Mouse (Mus musculus) forebrain, embryonic 11.5 days (tissue): ENCODE results near the gene Rab26. TPM values are rescaled to one million over a fixed set of nuclear protein-coding genes. Genes with fewer than 3 reads are reported as not detected.

Experiments
- ATAC-seq: fragments of 200-750 bp; cut with Nextera tagmentation; replicated peaks from 2 replicates; pipeline ENCODE4 v1.8.0; 2017; ENCODE audit warnings: moderate TSS enrichment; ENCODE audit not compliant: low FRiP score
- DNase-seq: peaks from one replicate; pipeline ENCODE4 v3.0.0-alpha.2; 2017; ENCODE audit warnings: low spot score
- H3K27ac ChIP-seq: fragments of 300-500 bp; sonication (generic); 2 replicates; pipeline ENCODE4 v1.5.1; 2014; ENCODE audit warnings: low read depth, low read length
- H3K27me3 ChIP-seq: fragments of 300-500 bp; sonication (generic); 2 replicates; pipeline ENCODE4 v1.6.1; 2014; ENCODE audit warnings: mild to moderate bottlenecking, low read length, mixed read lengths; ENCODE audit not compliant: control insufficient read depth, insufficient read depth
- H3K36me3 ChIP-seq: fragments of 300-500 bp; sonication (generic); 2 replicates; pipeline ENCODE4 v1.6.1; 2014; ENCODE audit warnings: mild to moderate bottlenecking, low read length, moderate library complexity, mixed read lengths; ENCODE audit not compliant: control insufficient read depth, insufficient read depth
- H3K4me1 ChIP-seq: fragments of 300-500 bp; sonication (generic); replicated peaks from 2 replicates; pipeline ENCODE4 v1.6.1; 2014; ENCODE audit warnings: low read length, mixed read lengths; ENCODE audit not compliant: control insufficient read depth, insufficient read depth
- H3K4me2 ChIP-seq: fragments of 300-500 bp; sonication (generic); 2 replicates; pipeline ENCODE4 v1.6.1; 2014; ENCODE audit warnings: low read depth, mild to moderate bottlenecking, low read length, moderate library complexity, mixed read lengths; ENCODE audit not compliant: severe bottlenecking
- H3K4me3 ChIP-seq: fragments of 300-500 bp; sonication (generic); 2 replicates; pipeline ENCODE4 v1.5.1; 2014; ENCODE audit warnings: low read depth, low read length
- H3K9ac ChIP-seq: fragments of 300-500 bp; sonication (generic); 2 replicates; pipeline ENCODE4 v1.6.1; 2014; ENCODE audit warnings: low read length
- H3K9me3 ChIP-seq: fragments of 300-500 bp; sonication (generic); 2 replicates; pipeline ENCODE4 v1.6.1; 2016; ENCODE audit warnings: low read length, mixed read lengths; ENCODE audit not compliant: control insufficient read depth
- WGBS: fragments of 180-500 bp; shearing (Covaris S2); extraction: QIAGEN DNeasy Blood & Tissue Kit; methylation state at CpG from one replicate; pipeline ENCODE4 v1.1.7; 2014; 5-methylcytosine and 5-hydroxymethylcytosine counted together
- polyA plus RNA-seq: library from polyadenylated mRNA; unstranded; fragments of >200 nt; fragmentation: Nextera tagmentation; extraction: Ambion mirVana; gene quantifications from 2 replicates; pipeline ENCODE4 v1.2.1, GENCODE M21; 2014

Gene Rab26
- polyA plus RNA-seq, 1 experiment from 2014 or later: 2.7 TPM

- H3K4me1 ChIP-seq: peaks cover 5% of the 10 kb centered on the region
Measured at GRCm38 (mm10) chr17:24481027-24481815, 52.8 kb downstream of the Rab26 start.

GRCm38 (mm10) chr17:24480201-24480826, 53.7 kb downstream of the Rab26 start:
- Histone ChIP-seq H3K27ac (no peak overlapping the region), H3K27me3 (no peaks in the 10 kb centered on the region), H3K4me1 (peaks cover 5% of the 10 kb centered on the region), H3K9ac (no peak overlapping the region), H3K4me2 (no peak overlapping the region), H3K36me3 (peaks cover 5% of the 10 kb centered on the region; the same call in 1 of the 2 replicates), H3K4me3 (no peak overlapping the region), H3K9me3 (no peaks in the 10 kb centered on the region)
- DNase-seq: no peak
- no peak for ATAC-seq
- WGBS: 65% methylated on average over 3 of the region's 3 CpGs

More at GRCm38 (mm10) chr17:24481027-24481815, 52.8 kb downstream of the Rab26 start:
- whole genome bisulfite sequencing: 94% methylated on average over 20 of the region's 20 CpGs
- Histone ChIP-seq H3K4me3 (no peak overlapping the region), H3K9me3 (no peaks in the 10 kb centered on the region), H3K27me3 (no peaks in the 10 kb centered on the region), H3K4me2 (no peak overlapping the region), H3K9ac (no peak overlapping the region), H3K36me3 (peaks cover 5% of the 10 kb centered on the region; the same call in 1 of the 2 replicates), H3K27ac (no peak overlapping the region)
- ATAC-seq (no peak), DNase-seq (no peak)

- peaks cover 5% of the 10 kb centered on the region; the same call in 1 of the 2 replicates for H3K36me3 ChIP-seq
- H3K9me3 ChIP-seq: no peaks in the 10 kb centered on the region
- no peak overlapping the region for H3K27ac ChIP-seq
- H3K4me2 ChIP-seq: peak overlapping the region; percentile 53; the same call in 1 of the 2 replicates
- H3K4me1 ChIP-seq: peaks cover 5% of the 10 kb centered on the region
- 38% methylated on average over 1 of the region's 1 CpGs for WGBS
- peak overlapping the region; percentile 75 for H3K4me3 ChIP-seq
- no peaks in the 10 kb centered on the region for H3K27me3 ChIP-seq
- no peak overlapping the region for H3K9ac ChIP-seq
- ATAC-seq (no peak), DNase-seq (no peak)
Measured at GRCm38 (mm10) chr17:24479431-24479830, 54.6 kb downstream of the Rab26 start.

GRCm38 (mm10) chr17:24478663-24479380, 55.2 kb downstream of the Rab26 start, which contains the start of gene Mlst8:
Gene Mlst8 (minus strand): TSS chr17:24479078.
- DNase-seq (peak; percentile 99), ATAC-seq (peak; percentile 91)
- peak within 1 kb of the TSS; percentile 94 for H3K27ac ChIP-seq
- peaks cover 5% of the 10 kb centered on the region; the same call in 1 of the 2 replicates for H3K36me3 ChIP-seq
- H3K9ac ChIP-seq: peak within 1 kb of the TSS; percentile 89
- no peaks in the 10 kb centered on the region for H3K9me3 ChIP-seq
- H3K4me2 ChIP-seq: peak within 1 kb of the TSS; percentile 53
- H3K4me3 ChIP-seq: peak within 1 kb of the TSS; percentile 75
- H3K4me1 ChIP-seq: peaks cover 5% of the 10 kb centered on the region
- H3K27me3 ChIP-seq: no peaks in the 10 kb centered on the region
- under 1% methylated on average over 48 of the region's 48 CpGs for WGBS

GRCm38 (mm10) chr17:24477985-24478600, 55.9 kb downstream of the Rab26 start:
- ATAC-seq (peak; percentile 28), DNase-seq (no peak)
- H3K27ac ChIP-seq: no peak overlapping the region
- H3K4me2 ChIP-seq: peak overlapping the region; percentile 53
- H3K27me3 ChIP-seq: no peaks in the 10 kb centered on the region
- H3K4me1 ChIP-seq: peaks cover 5% of the 10 kb centered on the region
- peaks cover 5% of the 10 kb centered on the region; the same call in 1 of the 2 replicates for H3K36me3 ChIP-seq
- WGBS: 51% methylated on average over 11 of the region's 11 CpGs
- H3K9me3 ChIP-seq: no peaks in the 10 kb centered on the region
- peak overlapping the region; percentile 89 for H3K9ac ChIP-seq
- peak overlapping the region; percentile 75 for H3K4me3 ChIP-seq

Other genes with a start within 250 kb of the Rab26 start
- gene Abca17, start 183.1 kb downstream of the Rab26 start, polyA plus RNA-seq: not detected in 2 replicates
- 12.9 and 14.6 TPM in 2 replicates for gene Abca3, start 182.3 kb downstream of the Rab26 start, polyA plus RNA-seq
- 441 and 443 TPM in 2 replicates for gene Rnps1, start 119.6 kb downstream of the Rab26 start, polyA plus RNA-seq
- gene Eci1, start 107.6 kb downstream of the Rab26 start, polyA plus RNA-seq: 59.7 and 68.7 TPM in 2 replicates
- 2.7 and 3.3 TPM in 2 replicates for gene Dnase1l2, start 91.1 kb downstream of the Rab26 start, polyA plus RNA-seq
- 28.8 and 31.4 TPM in 2 replicates for gene E4f1, start 63.9 kb downstream of the Rab26 start, polyA plus RNA-seq
- gene Pgp, start 63.8 kb downstream of the Rab26 start, polyA plus RNA-seq: 72.1 and 73.4 TPM in 2 replicates
- gene Bricd5, start 60.3 kb downstream of the Rab26 start, polyA plus RNA-seq: 0.41 and 0.44 TPM in 2 replicates
- gene Mlst8, start 55.1 kb downstream of the Rab26 start, polyA plus RNA-seq: 33.8 and 34.0 TPM in 2 replicates
- gene Caskin1, start 45.6 kb downstream of the Rab26 start, polyA plus RNA-seq: 8.0 and 9.3 TPM in 2 replicates
- 113 and 123 TPM in 2 replicates for gene Traf7, start 6.3 kb downstream of the Rab26 start, polyA plus RNA-seq
- gene Pkd1, start 15.6 kb upstream of the Rab26 start, polyA plus RNA-seq: 19.0 and 23.9 TPM in 2 replicates
- gene Tsc2, start 98.4 kb upstream of the Rab26 start, polyA plus RNA-seq: 77.6 and 87.4 TPM in 2 replicates
- gene Nthl1, start 98.5 kb upstream of the Rab26 start, polyA plus RNA-seq: 20.0 TPM in 2 replicates
- 26.8 and 32.3 TPM in 2 replicates for gene Slc9a3r2, start 116.1 kb upstream of the Rab26 start, polyA plus RNA-seq
- 0.32 TPM in 1 of 2 replicates, not detected in the other for gene Npw, start 124.2 kb upstream of the Rab26 start, polyA plus RNA-seq
- gene Zfp598, start 135.5 kb upstream of the Rab26 start, polyA plus RNA-seq: 37.6 and 38.4 TPM in 2 replicates
- 14.0 and 17.0 TPM in 2 replicates for gene Syngr3, start 155.7 kb upstream of the Rab26 start, polyA plus RNA-seq
- 54.9 and 55.4 TPM in 2 replicates for gene Gfer, start 161.9 kb upstream of the Rab26 start, polyA plus RNA-seq
- 1.7 and 1.9 TPM in 2 replicates for gene Noxo1, start 162.0 kb upstream of the Rab26 start, polyA plus RNA-seq
- 111 and 127 TPM in 2 replicates for gene Tbl3, start 173.4 kb upstream of the Rab26 start, polyA plus RNA-seq
- 0.36 and 0.81 TPM in 2 replicates for gene Rnf151, start 183.9 kb upstream of the Rab26 start, polyA plus RNA-seq
- gene Rps2, start 183.9 kb upstream of the Rab26 start, polyA plus RNA-seq: 1,407 and 1,469 TPM in 2 replicates
- 189 and 195 TPM in 2 replicates for gene Ndufb10, start 190.3 kb upstream of the Rab26 start, polyA plus RNA-seq
- not detected in 2 replicates for gene Rpl3l, start 193.6 kb upstream of the Rab26 start, polyA plus RNA-seq
- 21.3 and 21.6 TPM in 2 replicates for gene Msrb1, start 202.4 kb upstream of the Rab26 start, polyA plus RNA-seq
- gene Hs3st6, start 218.8 kb upstream of the Rab26 start, polyA plus RNA-seq: 0.21 and 0.51 TPM in 2 replicates